Mouse (Mus musculus) kidney, postnatal 0 days (tissue): ENCODE results near the gene Atp13a1. TPM values are rescaled to one million over a fixed set of nuclear protein-coding genes. Genes with fewer than 3 reads are reported as not detected.

ENCODE experiments used
- ATAC-seq: fragments of 200-750 bp; cut with Nextera tagmentation; replicated peaks from 2 replicates; pipeline ENCODE4 v1.8.0; 2017; ENCODE audit warnings: low read depth, moderate number of reproducible peaks, moderate TSS enrichment, moderate library complexity; ENCODE audit not compliant: low FRiP score
- DNase-seq: peaks from one replicate; pipeline ENCODE4 v3.0.0-alpha.2; 2016; ENCODE audit warnings: low spot score
- H3K27ac ChIP-seq: fragments of 300-500 bp; sonication (generic); 2 replicates; pipeline ENCODE4 v1.5.1; 2014; ENCODE audit warnings: mild to moderate bottlenecking
- H3K27me3 ChIP-seq: fragments of 300-500 bp; sonication (generic); 2 replicates; pipeline ENCODE4 v1.6.1; 2014; ENCODE audit warnings: low read length, mixed read lengths; ENCODE audit not compliant: insufficient read depth
- H3K36me3 ChIP-seq: fragments of 300-500 bp; sonication (generic); 2 replicates; pipeline ENCODE4 v1.6.1; 2014; ENCODE audit warnings: low read length, mixed read lengths; ENCODE audit not compliant: insufficient read depth
- H3K4me1 ChIP-seq: fragments of 300-500 bp; sonication (generic); replicated peaks from 2 replicates; pipeline ENCODE4 v1.6.1; 2014; ENCODE audit warnings: antibody characterized with exemption, low read length, mixed read lengths; ENCODE audit not compliant: insufficient read depth
- H3K4me2 ChIP-seq: fragments of 300-500 bp; sonication (generic); 2 replicates; pipeline ENCODE4 v1.6.1; 2014; ENCODE audit warnings: mild to moderate bottlenecking, low read length, moderate library complexity, mixed read lengths
- H3K4me3 ChIP-seq: fragments of 300-500 bp; sonication (generic); replicated peaks from 2 replicates; pipeline ENCODE4 v1.5.1; 2014; ENCODE audit warnings: low read depth, low read length
- H3K9ac ChIP-seq: fragments of 300-500 bp; sonication (generic); 2 replicates; pipeline ENCODE4 v1.6.1; 2014; ENCODE audit warnings: low read depth, low read length
- H3K9me3 ChIP-seq: fragments of 300-500 bp; sonication (generic); replicated peaks from 2 replicates; pipeline ENCODE4 v1.6.1; 2016; ENCODE audit warnings: low read length, inconsistent platforms, mixed read lengths
- CTCF ChIP-seq: IDR thresholded peaks from 2 replicates; pipeline ENCODE4 v1.5.1; 2016; ENCODE audit warnings: antibody characterized with exemption, low read depth, mild to moderate bottlenecking, moderate library complexity
- WGBS: fragments of 180-500 bp; shearing (Covaris S2); extraction: QIAGEN DNeasy Blood & Tissue Kit; methylation state at CpG from one replicate; pipeline ENCODE4 v1.1.7; 2014; 5-methylcytosine and 5-hydroxymethylcytosine counted together
- polyA plus RNA-seq: library from polyadenylated mRNA; unstranded; fragments of >200 nt; fragmentation: Nextera tagmentation; extraction: Ambion mirVana; gene quantifications from 2 replicates; pipeline ENCODE4 v1.2.1, GENCODE M21; 2015

Atp13a1 gene
- polyA plus RNA-seq, 1 experiment from 2014 or later, result 34.1 TPM

DNA sequence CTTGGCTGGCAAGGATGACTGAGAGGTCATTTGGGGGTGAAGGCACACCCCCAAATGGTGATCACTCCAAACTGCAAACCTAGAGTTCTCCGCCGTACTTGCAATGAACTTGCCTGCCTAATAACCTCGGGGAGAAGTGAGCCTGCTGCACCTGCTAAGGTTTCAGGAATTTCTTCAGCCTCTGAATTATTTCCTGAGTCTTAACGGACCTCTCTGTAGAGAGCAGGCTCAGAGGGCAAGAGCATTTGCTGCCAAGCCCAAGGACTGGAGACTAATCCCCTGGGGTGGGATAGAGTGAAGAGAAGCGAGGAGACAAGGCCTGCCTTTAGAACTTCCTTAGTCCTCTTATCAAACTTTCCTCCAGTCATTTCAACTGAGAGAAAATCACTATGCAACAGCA is 1.2 kb upstream of the Atp13a1 start:
- DNase-seq, result no peak
- H3K4me3 ChIP-seq, result no peak overlapping the region
- no peak for TF ChIP-seq CTCF
- H3K9me3 ChIP-seq, result no peaks in the 10 kb centered on the region
- H3K27ac ChIP-seq, result no peak overlapping the region
- no peak for ATAC-seq
- H3K4me2 ChIP-seq, result no peak overlapping the region
- 0 out of 2 replicates have a peak, but pooled peaks cover 10% of the 10 kb centered on the region for H3K36me3 ChIP-seq
- H3K9ac ChIP-seq, result no peak overlapping the region
- no peaks in the 10 kb centered on the region for H3K27me3 ChIP-seq
- 64% methylated on average over 5 of the region's 5 CpGs for WGBS
- peaks cover 9% of the 10 kb centered on the region; the same call in 1 of the 2 replicates for H3K4me1 ChIP-seq

GRCm38 (mm10) chr8:69790364-69790763 is 599 bp upstream of the Atp13a1 start:
- peak overlapping the region; percentile 97 for H3K9ac ChIP-seq
- H3K4me2 ChIP-seq, result peak overlapping the region; percentile 70
- TF ChIP-seq CTCF, result no peak
- no peak for DNase-seq
- 0 out of 2 replicates have a peak, but pooled peaks cover 16% of the 10 kb centered on the region for H3K36me3 ChIP-seq
- WGBS, result 26% methylated on average over 11 of the region's 11 CpGs
- peak overlapping the region; percentile 88 for H3K27ac ChIP-seq
- H3K4me3 ChIP-seq, result peak overlapping the region; percentile 100
- no peaks in the 10 kb centered on the region for H3K27me3 ChIP-seq
- H3K9me3 ChIP-seq, result no peaks in the 10 kb centered on the region
- no peak for ATAC-seq
- peaks cover 9% of the 10 kb centered on the region; the same call in 1 of the 2 replicates for H3K4me1 ChIP-seq

- WGBS, result under 1% methylated on average over 44 of the region's 48 CpGs
These were observed 579 bp downstream of the Atp13a1 start for GRCm38 (mm10) chr8:69791415-69792068.

DNA sequence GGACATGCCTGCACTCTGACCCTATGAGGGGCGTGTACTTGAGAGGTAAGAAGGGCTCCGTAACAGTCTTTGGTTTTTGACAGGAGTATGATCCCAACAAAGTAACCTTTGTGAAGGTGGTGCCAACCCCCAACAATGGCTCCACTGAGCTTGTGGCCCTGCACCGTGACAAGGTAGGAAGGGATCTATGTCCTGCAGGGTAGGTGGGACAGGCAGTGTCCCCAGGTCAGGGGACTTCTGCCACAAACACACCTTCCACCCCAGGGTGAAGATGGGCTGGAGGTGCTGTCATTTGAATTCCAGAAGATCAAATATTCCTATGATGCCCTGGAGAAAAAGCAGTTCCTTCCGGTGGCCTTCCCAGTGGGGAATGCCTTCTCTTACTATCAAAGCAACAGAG is 2.7 kb downstream of the Atp13a1 start:
- DNase-seq (no peak), ATAC-seq (no peak)
- Histone ChIP-seq H3K9ac (no peak overlapping the region), H3K36me3 (peaks cover 42% of the 10 kb centered on the region), H3K4me3 (no peak overlapping the region), H3K9me3 (no peaks in the 10 kb centered on the region), H3K4me1 (peaks cover 9% of the 10 kb centered on the region; the same call in 1 of the 2 replicates), H3K27ac (no peak overlapping the region), H3K4me2 (no peak overlapping the region), H3K27me3 (no peaks in the 10 kb centered on the region)
- 89% methylated on average over 4 of the region's 4 CpGs for WGBS
- no peak for TF ChIP-seq CTCF

More at GRCm38 (mm10) chr8:69791415-69792068, 579 bp downstream of the Atp13a1 start:
- TF ChIP-seq CTCF, result no peak
- Histone ChIP-seq H3K9ac (peak overlapping the region; percentile 97), H3K9me3 (no peaks in the 10 kb centered on the region), H3K36me3 (peaks cover 22% of the 10 kb centered on the region; the same call in 1 of the 2 replicates), H3K4me2 (peak overlapping the region; percentile 70), H3K27ac (peak overlapping the region; percentile 88), H3K4me1 (peaks cover 9% of the 10 kb centered on the region; the same call in 1 of the 2 replicates), H3K27me3 (no peaks in the 10 kb centered on the region), H3K4me3 (peak overlapping the region; percentile 100)
- peak; percentile 68 for ATAC-seq
- peak; percentile 35 for DNase-seq

- no peak overlapping the region for H3K4me3 ChIP-seq
- H3K36me3 ChIP-seq, result peaks cover 46% of the 10 kb centered on the region
- H3K4me1 ChIP-seq, result peaks cover 9% of the 10 kb centered on the region; the same call in 1 of the 2 replicates
- DNase-seq (no peak), ATAC-seq (no peak)
- TF ChIP-seq CTCF, result no peak
- WGBS, result 88% methylated on average over 3 of the region's 3 CpGs
- no peaks in the 10 kb centered on the region for H3K27me3 ChIP-seq
- H3K4me2 ChIP-seq, result no peak overlapping the region
- no peak overlapping the region for H3K27ac ChIP-seq
- H3K9me3 ChIP-seq, result no peaks in the 10 kb centered on the region
- H3K9ac ChIP-seq, result no peak overlapping the region
These were observed 3.1 kb downstream of the Atp13a1 start for GRCm38 (mm10) chr8:69794096-69794495.

DNA sequence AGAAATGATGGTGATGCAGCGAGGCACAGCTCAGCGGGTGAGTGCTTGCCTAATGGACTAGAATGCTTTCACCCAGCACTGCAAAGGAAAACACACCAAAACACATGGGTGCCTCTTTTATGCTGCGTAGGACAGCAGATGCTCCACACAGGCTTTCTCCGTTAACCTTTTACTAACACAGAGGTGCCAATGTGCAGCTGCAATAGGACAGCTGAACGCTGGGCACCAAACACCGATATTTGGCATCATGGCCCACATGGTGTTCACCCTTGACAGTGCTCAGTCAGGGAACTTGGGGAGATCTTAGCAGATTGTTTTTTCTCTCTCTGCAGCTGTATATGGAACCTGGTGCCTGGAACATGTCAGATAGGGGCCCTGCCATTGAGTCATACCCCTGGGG is 3.9 kb downstream of the Atp13a1 start:
- H3K27me3 ChIP-seq, result no peaks in the 10 kb centered on the region
- H3K9ac ChIP-seq, result no peak overlapping the region
- peaks cover 9% of the 10 kb centered on the region; the same call in 1 of the 2 replicates for H3K4me1 ChIP-seq
- ATAC-seq (no peak), DNase-seq (no peak)
- no peaks in the 10 kb centered on the region for H3K9me3 ChIP-seq
- 93% methylated on average over 6 of the region's 6 CpGs for whole genome bisulfite sequencing
- no peak overlapping the region for H3K4me3 ChIP-seq
- peaks cover 53% of the 10 kb centered on the region for H3K36me3 ChIP-seq
- no peak overlapping the region for H3K27ac ChIP-seq
- no peak for TF ChIP-seq CTCF
- H3K4me2 ChIP-seq, result no peak overlapping the region
